Mouse (Mus musculus): ENCODE results near the gene Elane.

The Elane gene

DNA sequence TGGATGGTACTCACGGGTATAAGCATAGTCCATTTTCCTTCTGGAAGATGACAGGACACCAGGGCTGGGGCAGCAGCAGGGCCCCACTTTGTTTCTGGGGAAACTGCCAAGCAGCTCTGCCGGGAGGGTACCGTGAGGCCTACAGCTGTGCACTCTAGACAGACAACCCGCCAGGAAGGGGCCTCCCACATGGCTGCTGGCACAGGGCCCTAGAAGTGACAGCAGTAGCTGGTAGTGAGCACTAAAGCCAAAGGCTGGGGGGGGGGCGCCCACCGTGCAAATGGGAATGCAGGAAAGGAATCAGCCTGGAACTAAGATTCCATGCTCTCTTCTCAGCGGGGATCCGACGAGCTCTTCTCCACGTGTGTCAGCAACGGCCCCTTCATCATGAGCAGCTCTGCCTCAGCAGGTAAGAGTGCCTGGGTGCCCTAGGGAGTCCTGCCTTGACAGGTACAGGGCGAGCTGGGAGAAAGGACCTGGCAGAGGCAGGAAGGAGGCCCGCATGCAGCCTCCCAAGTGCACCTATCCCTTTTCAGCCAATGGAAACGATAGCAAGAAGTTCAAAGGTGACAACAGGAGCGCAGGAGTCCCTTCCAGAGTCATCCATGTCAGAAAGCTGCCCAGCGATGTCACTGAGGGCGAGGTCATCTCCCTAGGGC is 27.5 kb upstream of the Elane start:
- no peak for DNase-seq (ENCODE audit: low spot score)

DNA sequence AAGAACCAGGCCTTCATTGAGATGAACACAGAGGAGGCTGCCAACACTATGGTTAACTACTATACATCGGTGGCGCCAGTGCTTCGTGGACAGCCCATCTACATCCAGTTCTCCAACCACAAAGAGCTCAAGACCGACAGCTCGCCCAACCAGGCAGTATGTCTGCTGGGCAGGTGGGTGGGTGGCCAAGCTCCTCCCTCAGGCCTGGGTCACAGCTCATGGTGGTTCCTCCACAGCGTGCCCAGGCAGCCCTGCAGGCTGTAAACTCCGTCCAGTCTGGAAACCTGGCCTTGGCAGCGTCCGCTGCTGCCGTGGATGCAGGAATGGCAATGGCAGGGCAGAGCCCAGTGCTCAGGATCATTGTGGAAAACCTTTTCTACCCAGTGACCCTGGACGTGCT is 26.9 kb upstream of the Elane start:
- no peak for DNase-seq (ENCODE audit: low spot score)

DNA sequence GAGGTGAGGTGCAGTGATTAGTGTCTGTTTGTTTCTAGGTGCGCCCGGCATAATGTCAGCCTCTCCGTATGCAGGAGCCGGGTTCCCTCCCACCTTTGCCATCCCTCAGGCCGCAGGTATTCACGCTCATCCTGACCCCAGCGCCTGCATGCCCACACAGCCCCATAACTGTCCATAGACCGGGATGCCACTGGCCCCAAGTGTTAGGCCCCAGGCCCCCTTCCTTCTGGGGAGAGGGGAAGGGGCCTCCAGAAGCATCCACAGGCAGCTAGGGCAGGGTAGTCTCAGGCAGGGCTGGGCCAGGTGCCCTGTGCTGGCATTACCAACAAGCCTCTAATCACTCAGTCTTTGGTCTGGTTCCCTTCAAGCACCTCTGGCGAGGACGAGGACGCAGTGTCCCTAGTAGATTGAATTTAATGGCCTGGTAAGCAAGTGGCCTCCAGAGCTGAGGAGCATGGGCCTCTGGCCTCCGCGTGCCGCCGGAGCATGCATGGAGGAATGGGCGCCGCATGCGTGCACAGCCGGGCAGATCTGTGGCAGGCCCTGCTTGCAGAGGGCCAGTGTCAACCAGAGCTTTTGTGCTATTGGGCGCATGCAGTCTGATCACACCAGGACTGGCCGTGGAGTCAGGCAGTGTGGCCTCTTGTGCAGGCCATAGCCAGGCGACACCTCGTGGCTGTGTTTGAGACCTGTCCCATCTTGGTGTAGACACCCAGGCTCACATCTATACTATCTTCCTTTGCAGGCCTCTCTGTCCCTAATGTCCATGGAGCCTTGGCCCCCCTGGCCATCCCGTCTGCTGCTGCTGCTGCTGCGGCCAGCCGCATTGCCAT is 25.8 kb upstream of the Elane start:
- no peak for DNase-seq (ENCODE audit: low spot score)

DNA sequence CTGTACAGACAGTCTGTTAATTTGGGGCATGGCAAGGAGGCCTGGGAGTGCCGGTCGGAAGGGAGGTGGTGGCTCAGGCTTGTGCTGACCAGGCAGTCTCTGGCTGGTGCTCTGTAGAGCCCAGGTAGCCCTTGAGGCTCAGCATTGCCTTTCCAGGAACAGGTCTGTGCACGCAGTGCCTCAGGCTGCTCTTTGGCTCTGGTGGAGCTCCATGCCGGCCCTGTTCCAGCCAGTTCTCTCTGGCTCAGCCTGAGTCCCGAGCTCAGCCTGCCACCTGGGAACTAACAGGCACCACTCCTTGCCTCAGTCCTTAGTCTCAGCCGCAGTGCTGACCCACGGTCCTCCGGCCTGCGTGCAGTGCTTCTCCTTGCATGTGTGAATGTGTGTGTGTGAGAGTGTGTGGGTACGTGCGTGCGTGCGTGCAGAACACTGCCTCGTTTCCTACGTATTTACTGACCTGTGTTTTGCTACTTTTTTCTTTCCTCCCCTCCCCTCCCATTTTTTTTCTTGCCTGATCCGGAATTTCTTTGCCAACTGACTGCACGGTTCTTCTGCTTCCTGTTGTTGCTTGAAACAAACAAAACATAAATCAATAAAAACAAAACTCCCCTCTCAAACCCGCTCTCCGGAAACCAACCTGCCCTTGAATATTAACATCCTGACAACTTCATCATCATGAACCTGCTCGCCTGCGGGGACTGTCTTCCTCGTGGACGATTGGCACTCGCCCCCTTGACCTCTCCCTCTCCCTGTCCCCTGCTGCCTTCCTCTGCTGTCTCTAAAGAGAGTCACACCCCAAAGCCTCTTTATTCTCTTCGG is 24.6 kb upstream of the Elane start:
- DNase-seq (ENCODE audit: low spot score): no peak

DNA sequence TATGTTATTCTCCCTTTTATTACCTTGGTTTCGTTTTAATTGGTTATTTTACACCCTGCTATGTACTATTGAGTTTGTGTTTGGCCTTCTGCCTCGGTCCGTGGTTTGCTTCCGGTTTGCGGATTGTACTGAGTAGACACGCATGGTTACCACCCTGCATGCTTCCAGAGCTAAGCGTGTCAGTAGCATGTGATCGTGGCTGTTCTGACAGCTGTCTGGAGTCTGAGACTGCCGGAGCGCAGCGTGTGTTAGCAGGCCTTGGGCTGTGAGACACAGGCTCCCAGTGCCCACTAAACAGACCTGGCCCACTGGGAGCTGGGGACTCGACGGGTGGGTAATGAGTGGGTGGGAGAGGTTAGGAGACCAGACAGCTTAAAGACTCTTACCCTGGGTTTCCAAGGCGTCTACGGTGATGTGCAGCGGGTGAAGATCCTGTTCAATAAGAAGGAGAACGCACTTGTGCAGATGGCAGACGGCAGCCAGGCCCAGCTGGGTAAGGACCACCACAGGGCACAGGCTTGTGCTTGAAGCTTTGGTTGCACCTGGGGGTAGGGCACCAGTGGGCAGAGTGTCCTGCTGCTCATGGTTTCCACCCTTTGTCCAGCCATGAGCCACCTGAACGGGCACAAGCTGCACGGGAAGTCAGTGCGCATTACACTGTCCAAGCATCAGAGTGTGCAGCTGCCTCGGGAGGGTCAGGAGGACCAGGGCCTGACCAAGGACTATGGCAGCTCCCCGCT is 23.8 kb upstream of the Elane start:
- no peak for DNase-seq (ENCODE audit: low spot score)

DNA sequence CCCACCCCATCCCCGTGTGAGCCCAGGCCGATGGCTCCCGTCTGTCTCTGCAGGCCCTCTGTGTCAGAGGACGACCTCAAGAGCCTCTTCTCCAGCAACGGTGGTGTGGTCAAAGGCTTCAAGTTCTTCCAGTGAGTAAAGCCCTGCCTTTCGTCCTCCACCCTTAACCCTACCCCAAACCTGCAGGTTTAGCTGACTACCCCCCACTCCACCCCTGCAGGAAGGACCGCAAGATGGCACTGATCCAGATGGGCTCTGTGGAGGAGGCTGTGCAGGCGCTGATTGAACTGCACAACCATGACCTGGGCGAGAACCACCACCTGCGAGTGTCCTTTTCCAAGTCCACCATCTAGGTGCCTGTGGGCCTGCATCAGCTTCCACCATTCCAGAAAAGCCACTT is 23.1 kb upstream of the Elane start:
- DNase-seq (ENCODE audit: low spot score): no peak

DNA sequence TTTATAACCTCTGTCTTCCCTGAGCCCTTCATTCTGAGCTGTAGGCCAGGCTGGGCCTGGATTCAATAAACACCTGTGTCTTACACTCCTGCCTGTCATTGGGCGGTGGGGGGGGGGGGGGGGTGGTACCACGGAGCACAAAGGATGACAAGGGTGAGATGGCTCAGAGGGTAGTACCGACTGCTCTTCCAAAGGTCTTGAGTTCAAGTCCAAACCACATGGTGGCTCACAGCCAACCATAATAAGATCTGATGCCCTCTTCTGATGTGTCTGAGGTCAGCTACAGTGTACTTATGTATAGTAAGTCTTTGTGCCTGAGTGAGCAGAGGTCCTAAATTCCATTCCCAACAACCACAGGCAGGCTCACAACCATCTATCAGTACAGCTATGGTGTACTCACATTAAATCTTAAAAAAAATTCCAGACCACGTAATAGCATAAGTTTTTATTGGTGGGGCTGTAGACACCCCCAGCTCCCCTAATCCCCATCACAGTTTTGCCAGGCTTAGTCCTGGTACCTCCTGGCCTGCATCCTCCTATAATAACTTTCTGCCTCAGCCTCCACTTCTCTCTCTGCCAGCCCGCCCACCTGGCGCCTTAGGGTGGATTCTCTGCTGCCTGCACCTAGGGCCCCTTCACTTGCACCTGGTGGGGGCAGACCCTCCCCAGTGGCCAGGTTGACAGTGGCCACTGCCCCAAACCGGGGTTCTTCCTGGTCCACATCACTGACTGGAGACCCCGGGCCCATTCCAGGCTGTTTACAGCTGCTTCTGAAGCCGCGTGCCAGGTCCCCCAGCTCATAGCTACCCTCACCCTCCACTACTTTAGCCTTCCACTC is 21.5 kb upstream of the Elane start:
- DNase-seq (ENCODE audit: low spot score): no peak

DNA sequence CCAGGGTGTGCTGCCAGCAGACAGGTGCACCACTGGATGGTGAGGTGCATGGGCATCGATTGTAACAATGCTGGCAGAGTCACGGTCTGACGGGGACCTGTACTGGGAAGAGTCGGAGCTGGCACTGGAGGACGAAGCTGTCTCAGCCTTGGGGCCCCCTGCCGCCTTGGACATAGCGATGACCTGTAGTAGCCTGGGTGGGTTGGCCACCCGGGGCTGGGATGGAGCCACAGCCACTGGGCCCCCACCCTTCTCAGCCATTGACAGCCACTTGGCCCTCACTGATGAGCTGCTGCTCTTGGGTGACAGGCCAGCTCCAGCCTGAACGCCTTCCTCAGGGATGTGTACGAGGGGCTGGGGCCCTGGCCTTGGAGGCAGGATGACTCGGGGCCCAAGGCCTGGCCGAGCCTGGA is 20.9 kb upstream of the Elane start:
- no peak for DNase-seq (ENCODE audit: low spot score)

DNA sequence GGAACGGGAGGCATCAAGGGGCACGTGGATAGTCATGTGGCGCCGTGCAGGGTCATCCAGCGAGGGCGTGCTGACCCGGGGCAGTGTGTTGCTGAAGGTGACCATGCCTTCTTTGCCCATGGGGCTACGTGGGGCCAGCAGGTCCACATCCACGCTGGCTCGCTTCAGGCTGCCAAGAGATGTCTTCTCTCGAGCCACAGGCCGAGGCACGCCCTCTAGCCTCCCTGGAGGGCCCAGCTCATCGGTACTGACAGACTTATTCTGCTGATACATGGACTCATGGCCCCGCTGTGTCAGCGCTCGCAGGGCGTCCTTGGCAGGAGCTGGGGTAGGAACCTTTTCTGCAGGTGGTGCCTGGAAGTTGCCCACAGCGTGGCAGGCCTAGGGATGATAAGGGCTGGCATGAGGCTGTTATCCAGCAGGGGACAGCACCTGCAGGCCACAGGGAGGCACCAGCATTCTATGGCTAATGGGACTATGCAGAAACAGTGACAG is 20.2 kb upstream of the Elane start:
- no peak for DNase-seq (ENCODE audit: low spot score)

DNA sequence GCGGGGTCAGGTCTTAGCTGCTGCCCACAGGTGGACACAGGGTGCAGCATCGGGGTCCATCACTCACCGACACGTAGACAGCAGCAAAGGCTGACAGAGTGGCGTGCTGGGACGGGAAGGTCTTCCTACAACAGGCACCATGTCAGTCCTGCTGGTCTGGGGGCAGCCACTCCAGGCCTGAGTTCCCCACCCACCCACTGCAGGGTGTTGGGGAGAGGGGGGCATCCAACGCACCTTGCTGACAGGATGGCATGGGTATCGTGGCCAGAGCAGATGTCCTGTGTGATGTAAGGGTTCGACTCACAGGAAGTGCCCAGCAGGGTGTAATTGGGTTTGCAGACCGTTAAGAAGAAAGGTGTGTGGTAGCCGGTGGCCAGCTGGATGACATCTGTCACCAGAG is 19.4 kb upstream of the Elane start:
- no peak for DNase-seq (ENCODE audit: low spot score)

DNA sequence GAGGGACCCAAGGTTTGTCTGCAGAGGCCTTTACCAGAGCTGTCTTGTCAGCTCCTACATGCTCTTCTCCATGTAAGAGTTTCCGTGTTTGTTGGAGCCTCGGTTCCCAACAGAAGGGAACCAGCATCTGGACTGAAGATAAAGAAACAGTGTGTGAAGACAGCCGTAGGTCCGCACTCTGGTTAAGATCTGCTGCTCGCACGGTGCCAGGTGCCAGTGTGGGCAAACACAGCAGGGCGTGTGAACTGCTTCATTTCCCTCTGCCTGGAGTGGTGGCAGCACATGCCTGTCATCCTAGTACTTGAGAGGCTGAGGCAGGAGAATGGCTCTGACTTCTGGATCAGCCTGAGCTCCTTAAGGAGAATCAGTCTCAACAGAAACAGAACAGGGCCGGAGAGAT is 14.2 kb upstream of the Elane start:
- no peak for DNase-seq (ENCODE audit: low spot score)

DNA sequence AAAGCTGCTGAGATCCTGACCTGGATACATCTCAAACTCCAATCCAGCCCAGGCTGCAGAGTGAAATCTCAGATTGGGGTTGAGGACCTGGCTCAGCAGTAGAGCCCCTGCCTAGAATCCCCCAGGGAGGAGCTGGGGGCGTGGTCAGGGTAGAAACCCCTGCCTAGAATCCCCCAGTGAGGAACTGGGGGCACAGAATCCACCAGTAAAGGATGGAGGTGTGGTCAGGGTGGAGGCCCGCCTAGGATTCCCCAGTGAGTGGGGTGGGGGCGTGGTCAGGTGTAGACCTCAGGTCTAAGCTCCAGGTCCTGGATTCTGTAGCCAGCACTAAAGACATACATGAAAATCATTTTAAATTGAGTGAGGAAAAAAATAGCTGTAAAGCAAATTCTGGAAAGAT is 13.2 kb upstream of the Elane start:
- no peak for DNase-seq (ENCODE audit: low spot score)

DNA sequence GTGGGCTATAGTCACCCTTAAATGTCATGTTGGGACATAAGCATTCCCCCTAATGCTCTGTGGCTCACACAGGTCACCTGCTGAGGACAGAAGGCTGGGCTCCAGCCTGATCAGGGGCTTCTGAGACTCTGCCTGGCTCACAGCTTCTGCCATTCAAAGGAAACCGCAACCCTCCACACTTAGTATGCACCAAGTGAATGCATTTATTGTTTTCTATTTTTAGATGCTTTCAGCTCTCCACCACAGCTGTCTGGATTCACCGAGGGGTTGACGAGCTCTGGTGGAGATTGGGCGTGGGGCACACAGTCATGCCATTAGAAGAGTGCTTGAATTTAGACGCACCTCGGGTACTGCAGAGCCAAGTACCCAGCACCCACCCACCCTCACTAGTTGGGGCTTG is 12.7 kb upstream of the Elane start:
- no peak for DNase-seq (ENCODE audit: low spot score)

DNA sequence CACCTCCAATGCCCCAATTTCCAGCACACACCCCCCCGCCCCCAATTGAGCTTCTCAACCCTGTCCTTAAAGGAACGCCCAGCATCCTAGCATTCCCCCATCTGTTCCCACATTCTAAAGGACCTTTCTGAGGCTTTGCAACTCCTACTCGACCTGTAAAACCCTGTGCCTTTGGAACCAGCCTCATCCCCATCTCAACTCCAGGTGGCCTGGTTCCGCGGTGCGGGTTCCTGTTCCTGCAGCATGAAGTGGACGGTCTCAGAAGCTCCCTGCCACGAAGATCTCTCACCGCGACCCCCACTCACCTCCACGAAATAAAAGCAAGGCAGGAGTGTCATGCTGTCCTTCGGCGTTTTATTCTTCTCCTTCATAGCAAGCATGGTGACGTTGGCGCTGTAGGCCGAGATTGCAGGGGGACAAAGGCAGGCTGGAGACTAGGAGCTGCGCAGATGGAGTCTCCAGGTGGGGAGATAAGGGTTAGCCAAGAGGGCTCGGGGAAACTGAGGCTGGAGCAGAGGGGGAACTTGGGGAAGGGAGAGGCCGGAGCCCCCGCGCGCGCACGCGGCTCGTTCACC is 12.2 kb upstream of the Elane start:
- no peak for DNase-seq (ENCODE audit: low spot score)

DNA sequence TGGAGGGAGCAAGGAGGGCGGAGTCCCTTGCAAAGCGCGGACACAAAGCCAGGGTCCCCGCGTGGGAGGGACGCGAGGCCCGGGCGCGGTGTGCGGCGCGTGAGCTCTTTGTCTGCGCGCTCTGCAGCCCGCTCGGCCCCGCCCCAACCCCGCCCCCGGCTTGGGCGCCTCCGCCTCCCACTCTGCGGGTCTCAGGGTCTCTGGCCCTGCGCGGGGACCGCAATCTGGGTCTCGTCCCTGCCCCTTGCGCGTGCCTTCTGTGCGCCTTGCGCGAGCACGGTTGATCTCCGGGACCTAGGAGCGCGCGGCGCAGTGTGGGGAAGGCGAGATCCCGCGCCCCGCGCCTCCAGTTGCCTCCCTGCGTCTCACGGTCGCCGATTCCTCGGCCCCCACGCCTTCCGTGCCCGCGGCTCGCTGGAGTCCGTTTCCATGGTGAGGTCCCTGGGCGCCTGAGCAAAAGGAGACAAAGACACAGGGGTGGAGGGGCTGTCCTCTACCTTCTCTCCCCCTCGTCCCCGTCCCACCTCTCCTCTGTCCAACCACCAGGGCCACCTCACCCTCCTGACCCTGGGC is 11.7 kb upstream of the Elane start, which contains the start of the genes Prtn3 and Plppr3:
TSS of gene Prtn3 (plus strand) at position 187 of the 573 bp plus-strand sequence.
TSS of gene Plppr3 (minus strand) at position 345 of the 573 bp plus-strand sequence.
- DNase-seq (ENCODE audit: low spot score): no peak

DNA sequence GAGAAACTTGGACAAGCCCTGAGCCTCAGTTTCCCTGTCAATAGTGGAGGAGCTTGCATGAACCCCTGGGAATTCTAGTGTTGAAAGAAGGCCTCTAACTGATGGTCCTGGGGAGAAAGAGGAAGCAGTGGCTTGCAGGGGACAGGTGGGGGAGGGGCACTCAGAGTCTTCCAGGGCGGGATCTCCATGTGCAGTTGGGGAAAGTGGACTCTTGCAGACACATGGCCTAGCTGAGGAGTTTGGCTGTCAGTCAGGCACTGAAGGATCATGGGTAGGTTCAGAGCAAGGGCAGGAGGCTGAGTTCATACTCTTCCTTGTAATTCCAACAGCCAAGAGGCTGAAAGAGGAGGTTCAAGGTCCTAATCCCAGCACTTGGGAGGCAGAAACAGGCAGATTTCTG is 8.9 kb upstream of the Elane start:
- no peak for DNase-seq (ENCODE audit: low spot score)

DNA sequence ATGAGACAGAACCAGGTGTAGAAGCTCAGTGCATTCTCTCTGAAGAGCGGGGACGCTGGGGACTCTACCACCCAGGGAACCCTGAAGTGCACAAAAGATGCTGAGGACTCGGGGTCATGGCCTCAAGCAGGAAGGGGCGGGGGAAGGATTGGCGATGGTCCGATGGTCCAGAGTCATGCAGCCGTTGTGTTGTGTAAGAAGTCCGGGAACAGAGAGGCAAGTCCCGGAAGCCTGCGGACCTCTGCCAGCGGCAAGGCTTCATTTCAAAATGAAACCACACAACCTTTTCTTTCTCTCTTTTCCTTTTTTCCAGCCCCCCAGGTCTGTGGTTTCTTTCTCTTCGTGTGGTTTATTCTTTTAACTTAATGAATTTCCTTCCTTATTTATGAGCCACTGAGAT is 8.3 kb upstream of the Elane start:
- no peak for DNase-seq (ENCODE audit: low spot score)

DNA sequence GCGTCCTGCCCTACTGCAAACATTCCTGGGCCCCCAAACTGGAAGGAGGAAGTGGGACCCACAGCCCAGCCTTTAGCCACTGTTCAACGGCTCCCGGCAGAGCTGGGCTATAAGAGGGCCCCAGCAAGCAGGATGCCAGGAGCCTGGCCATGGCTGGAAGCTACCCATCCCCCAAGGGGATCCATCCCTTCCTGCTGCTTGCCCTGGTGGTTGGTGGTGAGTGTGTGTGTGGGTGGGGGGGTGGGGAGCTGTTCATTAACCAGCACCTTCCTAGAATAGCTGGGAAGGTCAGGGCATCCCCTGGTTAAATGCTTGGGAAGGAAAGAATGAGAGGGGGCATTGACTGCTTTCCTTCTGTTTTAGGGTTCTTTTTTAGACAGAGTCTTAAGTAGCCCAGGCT is 6.5 kb upstream of the Elane start:
- DNase-seq (ENCODE audit: low spot score): no peak

DNA sequence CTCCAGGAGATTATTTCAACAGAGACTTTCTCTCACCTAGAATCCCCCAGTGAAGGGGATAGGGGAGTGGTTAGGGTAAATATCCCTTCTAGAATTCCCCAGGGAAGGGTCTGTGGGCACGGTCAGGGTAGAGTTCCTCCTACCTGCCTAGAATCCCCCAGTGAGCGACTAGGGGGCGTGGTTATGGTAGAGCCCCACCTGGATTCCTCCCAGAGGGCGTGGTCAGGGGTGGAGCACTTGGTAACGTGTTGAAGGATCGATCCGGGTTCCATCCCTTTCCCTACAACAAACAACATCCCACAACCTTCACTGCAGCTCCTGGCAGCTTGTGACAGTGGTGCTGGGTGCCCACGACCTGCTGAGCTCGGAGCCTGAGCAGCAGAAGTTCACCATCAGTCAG is 5.3 kb upstream of the Elane start:
- DNase-seq (ENCODE audit: low spot score): no peak

DNA sequence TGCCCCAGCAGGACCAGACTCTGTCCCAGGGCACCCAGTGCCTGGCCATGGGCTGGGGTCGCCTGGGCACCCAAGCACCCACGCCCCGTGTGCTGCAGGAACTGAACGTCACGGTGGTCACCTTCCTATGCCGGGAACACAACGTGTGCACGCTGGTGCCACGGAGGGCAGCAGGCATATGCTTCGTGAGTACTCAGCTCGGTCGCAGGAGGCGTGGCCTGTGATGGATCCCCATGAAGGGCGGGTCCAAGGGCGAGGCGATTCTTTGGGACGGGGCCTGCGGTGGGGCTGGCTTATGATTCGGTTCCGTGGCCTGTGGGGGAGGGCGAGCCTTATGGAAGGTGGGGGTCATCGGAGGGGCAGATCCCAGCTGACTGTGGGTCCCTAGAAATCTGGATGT is 4.1 kb upstream of the Elane start:
- DNase-seq (ENCODE audit: low spot score): no peak
